Mouse (Mus musculus) v-Abl transformed pro-B cells (cell line): ENCODE data around the gene Kdelr2.

Experiments used
- in situ Hi-C, 2 experiments: fragments of 400-800 bp; cut with MboI; formaldehyde crosslinking; loops; one replicate each; pipeline ENCODE4 v1.15.1; 2025; ENCODE audit not compliant: unreplicated experiment in 2 of 2

The Kdelr2 gene

GRCm38 (mm10) chr5:143467931-143468330 lies 64.3 kb downstream of the Kdelr2 start:
- in situ Hi-C loops: no loop called here

GRCm38 (mm10) chr5:143469628-143470027 lies 66.0 kb downstream of the Kdelr2 start:
- in situ Hi-C loops: no loop called here

- in situ Hi-C loops: no loop called here
Observed at GRCm38 (mm10) chr5:143470421-143471164, 67.0 kb downstream of the Kdelr2 start.

- in situ Hi-C loops: no loop called here
Observed at GRCm38 (mm10) chr5:143471165-143471546, 67.5 kb downstream of the Kdelr2 start.
